Mouse (Mus musculus) cerebellum, adult 2 months (tissue): Measurements from ENCODE around the gene Dad1.

Experiments
- CTCF ChIP-seq: fragments of 200-500 bp; IDR thresholded peaks from 2 replicates; pipeline ENCODE4 v1.5.1; 2011; ENCODE audit warnings: low read depth, mild to moderate bottlenecking, control low read depth, low read length, moderate library complexity, borderline replicate concordance; ENCODE audit not compliant: insufficient read depth
- POLR2A ChIP-seq: fragments of 200-500 bp; IDR thresholded peaks from 2 replicates; pipeline ENCODE4 v1.6.1; 2011; ENCODE audit warnings: low read length, control low read depth, borderline replicate concordance; ENCODE audit not compliant: insufficient read depth

- TF ChIP-seq POLR2A (no peak), CTCF (no peak)
Measured at GRCm38 (mm10) chr14:54263099-54263498, 9.2 kb upstream of the Dad1 start.
